Mouse (Mus musculus): ENCODE measurements around the gene Rxrg. TPM values are rescaled to one million over a fixed set of nuclear protein-coding genes. Genes with fewer than 3 reads are reported as not detected.

Rxrg gene
- polyA plus RNA-seq (2012; rRNA removed) (0.03 and 0.05 TPM in 2 replicates), polyA plus RNA-seq (2014; fragmentation: Nextera tagmentation; extraction: Ambion mirVana) (not detected in 2 replicates)

GRCm38 (mm10) chr1:167598255-167599081 is at the start of gene Rxrg:
Rxrg (plus strand) TSS chr1:167598384.
- no peaks in the 10 kb centered on the region for H3K9me3 ChIP-seq (ENCODE audit: control insufficient read depth, low read length)
- no peaks in the 10 kb centered on the region for H3K36me3 ChIP-seq (replicated peaks; ENCODE audit: control insufficient read depth, insufficient read depth, low read depth)
- peaks cover 0 to 2% of the 10 kb centered on the region in 2 experiments; a peak in 1 of 4 replicates for H3K4me1 ChIP-seq (replicated peaks; ENCODE audit: control insufficient read depth in 2 of 2, insufficient read depth in 2 of 2, low read length in 1 of 2)
- H3K27ac ChIP-seq: no peak within 1 kb of the TSS
- no peak for DNase-seq (ENCODE audit: low read depth in 3 of 3, low spot score in 3 of 3)
- under 1% methylated on average over 40 of the region's 40 CpGs for WGBS (ENCODE audit: insufficient replicate concordance)
- peak within 1 kb of the TSS in 1 of 2 experiments; percentile 8; a peak in 1 of 4 replicates for H3K4me3 ChIP-seq (ENCODE audit: insufficient read depth in 1 of 2, low read depth in 2 of 2, low read length in 2 of 2)
- ATAC-seq (ENCODE audit: insufficient read depth): no peak
- no peak within 1 kb of the TSS for H3K9ac ChIP-seq (replicated peaks)
- peak within 1 kb of the TSS; percentile 45 for H3K4me2 ChIP-seq (ENCODE audit: low read depth)
- TF ChIP-seq CTCF (IDR thresholded peaks at IDR 0.05; ENCODE audit: low read depth) (no peak), EP300 (IDR thresholded peaks at IDR 0.05; ENCODE audit: low read depth) (no peak)
- peaks cover 28% of the 10 kb centered on the region for H3K27me3 ChIP-seq (ENCODE audit: control insufficient read depth, insufficient read depth, low read length)

GRCm38 (mm10) chr1:167549324-167549723 is 48.9 kb upstream of the Rxrg start:
- no peak overlapping the region for H3K9ac ChIP-seq (replicated peaks)
- H3K9me3 ChIP-seq (ENCODE audit: control insufficient read depth, low read length): no peaks in the 10 kb centered on the region
- 68% methylated on average over 6 of the region's 6 CpGs for WGBS (ENCODE audit: insufficient replicate concordance)
- DNase-seq (ENCODE audit: low read depth in 3 of 3, low spot score in 3 of 3) (no peak), ATAC-seq (ENCODE audit: insufficient read depth) (no peak)
- no peak overlapping the region for H3K4me2 ChIP-seq (ENCODE audit: low read depth)
- no peaks in the 10 kb centered on the region for H3K27me3 ChIP-seq (ENCODE audit: control insufficient read depth, insufficient read depth, low read length)
- H3K4me3 ChIP-seq (ENCODE audit: insufficient read depth in 1 of 2, low read depth in 2 of 2, low read length in 2 of 2): no peak overlapping the region
- TF ChIP-seq CTCF (IDR thresholded peaks at IDR 0.05; ENCODE audit: low read depth): no peak
- TF ChIP-seq EP300 (IDR thresholded peaks at IDR 0.05; ENCODE audit: low read depth): no peak
- H3K4me1 ChIP-seq (replicated peaks; ENCODE audit: control insufficient read depth in 2 of 2, insufficient read depth in 2 of 2, low read length in 1 of 2): peaks cover 0 to 24% of the 10 kb centered on the region in 2 experiments; a peak in 2 of 4 replicates
- H3K27ac ChIP-seq: no peak overlapping the region
- H3K36me3 ChIP-seq (replicated peaks; ENCODE audit: control insufficient read depth, insufficient read depth, low read depth): no peaks in the 10 kb centered on the region

- no peak for ATAC-seq (ENCODE audit: insufficient read depth)
- no peak for TF ChIP-seq EP300 (IDR thresholded peaks at IDR 0.05; ENCODE audit: low read depth)
- TF ChIP-seq CTCF (IDR thresholded peaks at IDR 0.05; ENCODE audit: low read depth): no peak
- WGBS (ENCODE audit: insufficient replicate concordance): 8% methylated on average over 5 of the region's 5 CpGs
- no peaks in the 10 kb centered on the region for H3K36me3 ChIP-seq (replicated peaks; ENCODE audit: control insufficient read depth, insufficient read depth, low read depth)
- 0 out of 2 replicates have a peak overlapping the region, but pooled peaks have one; percentile 4 for H3K4me2 ChIP-seq (ENCODE audit: low read depth)
- no peak for DNase-seq (ENCODE audit: low read depth in 3 of 3, low spot score in 3 of 3)
- H3K4me3 ChIP-seq (ENCODE audit: insufficient read depth in 1 of 2, low read depth in 2 of 2, low read length in 2 of 2): no peak overlapping the region
- H3K4me1 ChIP-seq (replicated peaks; ENCODE audit: control insufficient read depth in 2 of 2, insufficient read depth in 2 of 2, low read length in 1 of 2): peaks cover 0 to 21% of the 10 kb centered on the region in 2 experiments; a peak in 2 of 4 replicates
- no peak overlapping the region for H3K9ac ChIP-seq (replicated peaks)
- no peak overlapping the region for H3K27ac ChIP-seq
- no peaks in the 10 kb centered on the region for H3K9me3 ChIP-seq (ENCODE audit: control insufficient read depth, low read length)
- no peaks in the 10 kb centered on the region for H3K27me3 ChIP-seq (ENCODE audit: control insufficient read depth, insufficient read depth, low read length)
Measured at GRCm38 (mm10) chr1:167551601-167552000, 46.6 kb upstream of the Rxrg start.

GRCm38 (mm10) chr1:167553959-167554526 is 44.1 kb upstream of the Rxrg start:
- Histone ChIP-seq H3K9ac (replicated peaks) (no peak overlapping the region), H3K27ac (no peak overlapping the region), H3K36me3 (replicated peaks; ENCODE audit: control insufficient read depth, insufficient read depth, low read depth) (no peaks in the 10 kb centered on the region), H3K27me3 (ENCODE audit: control insufficient read depth, insufficient read depth, low read length) (no peaks in the 10 kb centered on the region), H3K4me2 (ENCODE audit: low read depth) (no peak overlapping the region), H3K9me3 (ENCODE audit: control insufficient read depth, low read length) (no peaks in the 10 kb centered on the region), H3K4me3 (ENCODE audit: insufficient read depth in 1 of 2, low read depth in 2 of 2, low read length in 2 of 2) (no peak overlapping the region), H3K4me1 (replicated peaks; ENCODE audit: control insufficient read depth in 2 of 2, insufficient read depth in 2 of 2, low read length in 1 of 2) (peaks cover 0 to 7% of the 10 kb centered on the region in 2 experiments; a peak in 2 of 4 replicates)
- 42% methylated on average over 6 of the region's 6 CpGs for WGBS (ENCODE audit: insufficient replicate concordance)
- no peak for TF ChIP-seq EP300 (IDR thresholded peaks at IDR 0.05; ENCODE audit: low read depth)
- no peak for TF ChIP-seq CTCF (IDR thresholded peaks at IDR 0.05; ENCODE audit: low read depth)
- DNase-seq (ENCODE audit: low read depth in 3 of 3, low spot score in 3 of 3): no peak
- no peak for ATAC-seq (ENCODE audit: insufficient read depth)

- Histone ChIP-seq H3K9ac (replicated peaks) (no peak overlapping the region), H3K4me1 (replicated peaks; ENCODE audit: control insufficient read depth in 2 of 2, insufficient read depth in 2 of 2, low read length in 1 of 2) (no peaks in the 10 kb centered on the region), H3K4me3 (ENCODE audit: insufficient read depth in 1 of 2, low read depth in 2 of 2, low read length in 2 of 2) (no peak overlapping the region), H3K9me3 (ENCODE audit: control insufficient read depth, low read length) (no peaks in the 10 kb centered on the region), H3K36me3 (replicated peaks; ENCODE audit: control insufficient read depth, insufficient read depth, low read depth) (no peaks in the 10 kb centered on the region), H3K4me2 (ENCODE audit: low read depth) (no peak overlapping the region), H3K27ac (no peak overlapping the region), H3K27me3 (ENCODE audit: control insufficient read depth, insufficient read depth, low read length) (no peaks in the 10 kb centered on the region)
- WGBS (ENCODE audit: insufficient replicate concordance): 59% methylated on average over 2 of the region's 2 CpGs
- TF ChIP-seq EP300 (IDR thresholded peaks at IDR 0.05; ENCODE audit: low read depth): no peak
- no peak for TF ChIP-seq CTCF (IDR thresholded peaks at IDR 0.05; ENCODE audit: low read depth)
- DNase-seq (ENCODE audit: low read depth in 3 of 3, low spot score in 3 of 3) (no peak), ATAC-seq (ENCODE audit: insufficient read depth) (no peak)
Measured at GRCm38 (mm10) chr1:167566571-167566970, 31.6 kb upstream of the Rxrg start.

Measured in liver, embryonic 14.5 days (tissue).